Mouse (Mus musculus): Measurements from ENCODE around the gene Ntn1. TPM values are rescaled to one million over a fixed set of nuclear protein-coding genes. Genes with fewer than 3 reads are reported as not detected.

The Ntn1 gene
- polyA plus RNA-seq, 1 experiment from 2014 or later, result 6.7 TPM

DNA sequence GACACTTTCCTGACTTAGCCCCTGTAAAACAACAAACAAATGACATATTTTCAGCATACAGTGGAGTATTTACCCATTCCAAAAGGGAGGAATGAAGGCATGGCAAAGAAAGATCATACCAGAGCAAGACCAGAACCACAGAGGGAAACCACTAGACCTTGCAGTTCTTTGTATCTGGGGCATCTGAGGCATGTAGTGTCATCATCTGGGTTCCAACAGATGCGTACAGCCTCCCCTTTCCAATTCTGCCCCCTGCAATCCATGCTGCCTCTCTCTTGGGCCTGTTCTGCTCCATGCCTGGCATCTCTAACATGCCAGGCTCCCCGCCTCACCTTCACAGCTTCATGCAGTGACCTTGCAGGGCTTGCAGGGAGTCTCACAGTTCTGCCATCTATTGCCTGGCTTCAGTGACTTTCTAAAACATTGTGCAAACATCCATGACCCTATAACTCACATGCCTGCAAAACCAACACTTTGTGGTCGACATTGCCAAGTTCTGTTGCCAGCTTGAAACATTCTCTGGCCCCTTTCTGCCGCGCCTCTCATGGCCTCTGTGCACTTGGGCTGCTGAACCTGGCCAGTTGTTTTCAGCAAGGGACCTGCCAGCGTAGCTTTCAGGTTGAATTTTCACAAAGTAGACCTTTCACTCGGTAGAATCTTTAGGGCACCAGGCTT lies 228.5 kb downstream of the Ntn1 start:
- Histone ChIP-seq H3K27me3 (replicated peaks; ENCODE audit: control insufficient read depth, insufficient read depth, low read length) (no peaks in the 10 kb centered on the region), H3K9ac (ENCODE audit: low read length) (no peak overlapping the region), H3K4me1 (replicated peaks; ENCODE audit: control insufficient read depth, insufficient read depth, low read length) (peaks cover 15% of the 10 kb centered on the region), H3K4me3 (ENCODE audit: low read depth, low read length) (no peak overlapping the region), H3K36me3 (ENCODE audit: control insufficient read depth, insufficient read depth, low read length) (no peaks in the 10 kb centered on the region), H3K27ac (ENCODE audit: low read depth) (no peak overlapping the region), H3K9me3 (ENCODE audit: control insufficient read depth, low read length) (0 out of 2 replicates have a peak, but pooled peaks cover 3% of the 10 kb centered on the region), H3K4me2 (ENCODE audit: low read length) (no peak overlapping the region)
- ATAC-seq (replicated peaks; ENCODE audit: low FRiP score, low TSS enrichment, low read depth) (no peak), DNase-seq (ENCODE audit: low spot score) (no peak)
- 85% methylated on average over 7 of the region's 7 CpGs for WGBS

DNA sequence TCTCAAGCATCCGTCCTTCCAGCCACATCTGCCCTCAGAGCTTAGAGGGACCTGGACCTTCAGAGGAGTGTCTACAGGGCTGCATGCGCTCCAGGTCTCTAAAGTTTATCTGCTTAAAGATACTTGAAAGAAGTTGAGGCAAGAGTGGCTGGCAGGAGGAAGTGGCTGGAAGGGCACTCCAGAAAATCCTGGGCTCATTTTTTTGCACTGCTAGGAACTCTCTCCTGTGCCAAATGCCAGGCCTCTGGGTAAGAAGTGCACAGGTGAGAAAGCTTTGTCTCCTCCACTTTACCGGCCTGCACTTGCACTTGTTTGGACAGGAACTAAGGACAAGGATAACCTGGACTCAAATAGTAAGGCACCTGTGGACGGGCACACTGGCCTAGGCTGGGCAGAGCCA lies 232.2 kb downstream of the Ntn1 start:
- Histone ChIP-seq H3K4me2 (ENCODE audit: low read length) (no peak overlapping the region), H3K36me3 (ENCODE audit: control insufficient read depth, insufficient read depth, low read length) (no peaks in the 10 kb centered on the region), H3K27me3 (replicated peaks; ENCODE audit: control insufficient read depth, insufficient read depth, low read length) (no peaks in the 10 kb centered on the region), H3K9me3 (ENCODE audit: control insufficient read depth, low read length) (0 out of 2 replicates have a peak, but pooled peaks cover 3% of the 10 kb centered on the region), H3K4me3 (ENCODE audit: low read depth, low read length) (no peak overlapping the region), H3K9ac (ENCODE audit: low read length) (no peak overlapping the region), H3K4me1 (replicated peaks; ENCODE audit: control insufficient read depth, insufficient read depth, low read length) (peaks cover 5% of the 10 kb centered on the region; the same call in 1 of the 2 replicates), H3K27ac (ENCODE audit: low read depth) (no peak overlapping the region)
- WGBS, result 89% methylated on average over 4 of the region's 4 CpGs
- ATAC-seq (replicated peaks; ENCODE audit: low FRiP score, low TSS enrichment, low read depth), result no peak
- DNase-seq (ENCODE audit: low spot score), result no peak

DNA sequence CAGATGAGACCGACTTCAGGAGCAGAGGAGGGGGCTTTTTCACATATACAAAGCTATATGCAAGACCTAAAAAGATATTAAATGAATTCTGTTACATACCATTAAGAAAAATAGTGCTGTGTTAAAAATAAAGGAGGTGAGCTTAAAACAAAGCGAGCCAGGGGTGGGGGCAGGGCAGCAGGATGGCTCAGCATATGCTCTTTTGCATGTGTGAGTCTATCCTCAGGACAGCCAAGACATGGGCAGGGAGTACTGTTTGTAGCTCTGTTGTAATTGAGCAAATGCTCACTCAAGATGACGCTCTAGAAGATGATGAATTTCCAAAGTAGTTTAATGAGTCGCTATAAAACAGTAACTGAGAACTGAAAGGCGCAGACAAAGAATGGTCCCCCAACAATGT lies 236.2 kb downstream of the Ntn1 start:
- WGBS, result 85% methylated on average over 5 of the region's 5 CpGs

DNA sequence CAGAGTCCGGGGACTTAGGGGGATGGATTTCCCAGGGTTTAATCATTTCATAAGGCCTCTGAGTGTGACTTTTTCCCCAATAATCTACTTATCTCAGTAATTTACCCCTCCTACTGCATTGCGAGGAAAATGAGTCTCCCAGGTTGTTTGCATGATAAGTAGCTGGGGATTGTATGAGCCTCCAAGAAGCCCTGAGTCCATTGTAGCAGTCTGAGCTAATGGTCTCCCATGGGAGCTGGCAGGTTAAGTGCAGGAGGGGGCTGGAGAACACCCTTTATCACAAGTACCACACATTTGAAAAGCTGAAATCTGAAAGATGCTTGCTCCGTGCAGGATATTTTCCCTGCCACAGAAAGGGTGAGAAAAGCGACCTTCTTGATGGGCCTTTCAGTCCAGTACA lies 240.8 kb downstream of the Ntn1 start:
- Histone ChIP-seq H3K36me3 (ENCODE audit: control insufficient read depth, insufficient read depth, low read length) (no peaks in the 10 kb centered on the region), H3K4me2 (ENCODE audit: low read length) (no peak overlapping the region), H3K4me3 (ENCODE audit: low read depth, low read length) (no peak overlapping the region), H3K4me1 (replicated peaks; ENCODE audit: control insufficient read depth, insufficient read depth, low read length) (no peaks in the 10 kb centered on the region; the same call in 1 of the 2 replicates), H3K9me3 (ENCODE audit: control insufficient read depth, low read length) (no peaks in the 10 kb centered on the region), H3K9ac (ENCODE audit: low read length) (no peak overlapping the region), H3K27me3 (replicated peaks; ENCODE audit: control insufficient read depth, insufficient read depth, low read length) (no peaks in the 10 kb centered on the region), H3K27ac (ENCODE audit: low read depth) (no peak overlapping the region)
- DNase-seq (ENCODE audit: low spot score) (no peak), ATAC-seq (replicated peaks; ENCODE audit: low FRiP score, low TSS enrichment, low read depth) (no peak)
- 88% methylated on average over 4 of the region's 4 CpGs for WGBS

More for the DNA sequence above, 236.2 kb downstream of the Ntn1 start:
- ATAC-seq (replicated peaks; ENCODE audit: low FRiP score, low TSS enrichment, low read depth) (no peak), DNase-seq (ENCODE audit: low spot score) (no peak)
- Histone ChIP-seq H3K27ac (ENCODE audit: low read depth) (no peak overlapping the region), H3K36me3 (ENCODE audit: control insufficient read depth, insufficient read depth, low read length) (no peaks in the 10 kb centered on the region), H3K4me3 (ENCODE audit: low read depth, low read length) (no peak overlapping the region), H3K27me3 (replicated peaks; ENCODE audit: control insufficient read depth, insufficient read depth, low read length) (no peaks in the 10 kb centered on the region), H3K9ac (ENCODE audit: low read length) (no peak overlapping the region), H3K9me3 (ENCODE audit: control insufficient read depth, low read length) (no peaks in the 10 kb centered on the region), H3K4me1 (replicated peaks; ENCODE audit: control insufficient read depth, insufficient read depth, low read length) (no peaks in the 10 kb centered on the region; the same call in 1 of the 2 replicates), H3K4me2 (ENCODE audit: low read length) (no peak overlapping the region)

Small RNA genes within 50 kb of the gene (microRNA-seq; reads per million reads assigned to microRNA genes)
- gene Mir6406, result not detected

Other genes starting within 250 kb of the Ntn1 start
- 0.61 and 0.78 TPM in 2 replicates for gene Pik3r5, start 31.3 kb upstream of the Ntn1 start, polyA plus RNA-seq (2014; fragmentation: Nextera tagmentation; extraction: Ambion mirVana)
- 2.8 and 3.3 TPM in 2 replicates for gene Pik3r6, start 102.2 kb upstream of the Ntn1 start, polyA plus RNA-seq (2014; fragmentation: Nextera tagmentation; extraction: Ambion mirVana)
- gene Mfsd6l, start 155.4 kb upstream of the Ntn1 start, polyA plus RNA-seq (2014; fragmentation: Nextera tagmentation; extraction: Ambion mirVana), result 1.7 and 2.2 TPM in 2 replicates
- 0.32 TPM in 2 replicates for gene Ccdc42, start 186.2 kb upstream of the Ntn1 start, polyA plus RNA-seq (2014; fragmentation: Nextera tagmentation; extraction: Ambion mirVana)

All from intestine, embryonic 14.5 days (tissue).